Mouse (Mus musculus): ENCODE data around the gene Myo1e. TPM values are rescaled to one million over a fixed set of nuclear protein-coding genes. Genes with fewer than 3 reads are reported as not detected.

Myo1e gene
- total RNA-seq, 2 experiments from 2014 or later = not detected

GRCm38 (mm10) chr9:70220461-70221170 lies 13.5 kb downstream of the Myo1e start:
- no peak for ATAC-seq (replicated peaks; ENCODE audit: poor library complexity)

DNA sequence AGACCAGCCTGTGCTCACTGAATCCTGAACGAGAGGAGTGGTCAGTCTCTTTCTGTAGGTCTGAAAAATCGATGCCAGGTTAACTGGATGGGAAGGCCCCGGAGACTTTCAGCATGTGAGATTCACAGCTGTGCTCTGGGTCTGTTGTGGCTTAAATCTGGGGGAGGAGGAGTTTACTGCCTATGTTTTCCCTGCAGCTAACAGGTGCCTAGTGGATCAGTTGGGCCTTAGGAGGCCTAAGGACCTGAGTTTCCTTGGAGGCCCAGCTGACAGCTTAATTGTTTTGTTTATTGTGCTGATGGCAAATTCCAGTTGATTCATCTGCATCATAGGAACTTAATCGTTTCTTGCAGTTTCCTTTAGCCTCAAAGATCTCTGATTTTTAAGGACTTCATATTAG lies 16.0 kb downstream of the Myo1e start:
- ATAC-seq (replicated peaks; ENCODE audit: poor library complexity) = no peak

- no peak for ATAC-seq (replicated peaks; ENCODE audit: poor library complexity)
These were observed 16.9 kb downstream of the Myo1e start for GRCm38 (mm10) chr9:70224046-70224445.

DNA sequence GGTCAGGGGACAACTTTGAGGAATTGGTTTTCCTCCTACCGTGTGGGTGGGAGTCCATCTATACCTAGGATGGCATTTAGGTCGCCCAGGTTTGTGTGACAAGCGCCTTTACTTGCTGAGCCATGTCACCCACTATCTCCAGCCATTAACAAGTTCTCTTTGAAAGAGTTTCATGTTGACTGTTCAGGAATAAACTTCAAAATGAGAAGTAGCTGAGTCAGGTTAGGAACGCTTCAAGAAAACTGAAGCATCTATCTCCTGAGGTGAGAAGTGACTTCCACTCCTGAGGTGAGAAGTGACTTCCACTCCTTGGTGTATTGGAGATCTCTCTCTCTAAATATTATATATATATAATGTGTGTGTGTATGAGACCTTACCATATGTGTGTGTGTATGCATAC lies 19.2 kb downstream of the Myo1e start:
- ATAC-seq (replicated peaks; ENCODE audit: poor library complexity) = no peak

DNA sequence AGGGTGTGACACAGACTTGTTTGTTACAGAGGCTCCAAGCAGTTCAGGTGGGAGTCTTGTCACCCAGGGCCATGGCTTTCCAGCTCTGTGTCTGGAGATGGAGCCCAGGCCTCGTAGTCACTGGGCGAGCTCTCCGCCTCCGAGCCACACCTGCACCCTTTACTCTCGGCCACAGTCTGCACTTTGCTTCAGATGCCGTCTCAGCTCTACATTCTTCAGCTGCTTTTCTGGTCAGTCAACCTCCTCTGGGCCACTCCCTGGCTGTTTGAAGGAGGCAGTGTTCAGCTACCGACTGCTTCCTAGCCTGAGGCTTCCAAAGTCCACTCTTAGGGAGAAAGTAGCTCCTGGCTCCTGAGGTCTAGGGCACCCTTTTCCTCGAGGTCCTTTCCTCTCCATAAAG lies 22.7 kb downstream of the Myo1e start:
- ATAC-seq (replicated peaks; ENCODE audit: poor library complexity) = no peak

- ATAC-seq (replicated peaks; ENCODE audit: poor library complexity) = no peak
These were observed 25.2 kb downstream of the Myo1e start for GRCm38 (mm10) chr9:70232044-70233010.

- ATAC-seq (replicated peaks; ENCODE audit: poor library complexity) = no peak
These were observed 30.0 kb downstream of the Myo1e start for GRCm38 (mm10) chr9:70237136-70237535.

DNA sequence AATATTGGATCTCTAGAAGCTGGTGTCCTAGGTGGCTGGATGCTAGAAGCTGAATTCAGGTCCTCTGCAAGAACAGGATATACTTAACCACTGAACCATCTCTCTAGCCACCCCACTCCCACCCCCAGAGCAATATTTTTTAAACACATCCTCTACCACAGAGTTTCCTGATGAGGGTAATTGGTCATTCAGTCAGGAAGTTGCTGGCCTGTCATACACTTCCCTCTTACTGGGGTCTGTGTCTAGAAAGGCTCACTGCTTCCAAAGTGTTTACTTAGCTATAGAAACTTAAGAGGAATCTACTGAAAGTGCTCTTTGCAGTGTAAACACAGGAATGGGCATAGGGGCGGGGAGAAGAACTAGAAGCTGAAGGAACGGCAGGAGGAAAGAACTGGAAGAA lies 30.4 kb downstream of the Myo1e start:
- ATAC-seq (replicated peaks; ENCODE audit: poor library complexity) = peak; percentile 68

GRCm38 (mm10) chr9:70238391-70238790 lies 31.2 kb downstream of the Myo1e start:
- ATAC-seq (replicated peaks; ENCODE audit: poor library complexity) = no peak

DNA sequence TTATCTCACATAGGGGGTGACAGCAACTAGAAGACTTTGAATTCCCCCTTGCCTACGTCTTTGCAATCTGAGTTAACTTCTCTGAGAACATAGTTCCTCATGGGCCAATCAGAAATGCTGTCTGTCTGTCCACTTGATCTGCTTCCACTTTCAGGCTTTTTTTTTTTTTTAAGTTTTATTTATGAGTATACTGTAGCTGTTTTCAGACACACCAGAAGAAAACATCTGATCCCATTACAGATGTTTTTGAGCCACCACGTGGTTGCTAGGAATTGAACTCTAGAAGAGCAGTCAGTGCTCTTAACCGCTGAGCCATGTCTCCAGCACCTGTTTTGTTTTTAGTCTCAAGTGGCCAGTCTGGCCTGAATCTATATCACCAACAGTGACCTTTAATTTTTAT lies 32.1 kb downstream of the Myo1e start:
- no peak for ATAC-seq (replicated peaks; ENCODE audit: poor library complexity)

- no peak for ATAC-seq (replicated peaks; ENCODE audit: poor library complexity)
These were observed 33.7 kb downstream of the Myo1e start for GRCm38 (mm10) chr9:70240703-70241410.

GRCm38 (mm10) chr9:70241411-70241961 lies 34.3 kb downstream of the Myo1e start:
- no peak for ATAC-seq (replicated peaks; ENCODE audit: poor library complexity)

- no peak for ATAC-seq (replicated peaks; ENCODE audit: poor library complexity)
These were observed 35.1 kb downstream of the Myo1e start for GRCm38 (mm10) chr9:70242112-70242862.

GRCm38 (mm10) chr9:70243241-70243640 lies 36.1 kb downstream of the Myo1e start:
- ATAC-seq (replicated peaks; ENCODE audit: poor library complexity) = no peak

DNA sequence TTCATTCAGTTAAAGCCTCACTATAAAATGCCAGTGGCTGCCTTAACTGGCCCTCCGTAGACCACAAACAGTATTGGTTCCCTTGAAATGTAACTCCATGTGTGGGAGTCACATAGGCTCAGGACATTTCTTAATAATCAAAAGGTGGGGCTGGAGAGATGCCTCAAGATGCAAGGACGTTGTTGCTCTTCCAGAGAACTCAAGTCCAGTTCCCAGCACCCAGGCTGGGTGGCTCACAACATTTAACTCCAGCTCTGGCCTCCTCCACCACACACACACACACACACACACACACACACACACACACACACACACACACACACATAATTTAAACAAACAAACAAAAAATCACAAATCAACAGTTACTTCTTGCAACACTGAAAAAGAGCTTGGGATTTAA lies 36.6 kb downstream of the Myo1e start:
- no peak for ATAC-seq (replicated peaks; ENCODE audit: poor library complexity)

DNA sequence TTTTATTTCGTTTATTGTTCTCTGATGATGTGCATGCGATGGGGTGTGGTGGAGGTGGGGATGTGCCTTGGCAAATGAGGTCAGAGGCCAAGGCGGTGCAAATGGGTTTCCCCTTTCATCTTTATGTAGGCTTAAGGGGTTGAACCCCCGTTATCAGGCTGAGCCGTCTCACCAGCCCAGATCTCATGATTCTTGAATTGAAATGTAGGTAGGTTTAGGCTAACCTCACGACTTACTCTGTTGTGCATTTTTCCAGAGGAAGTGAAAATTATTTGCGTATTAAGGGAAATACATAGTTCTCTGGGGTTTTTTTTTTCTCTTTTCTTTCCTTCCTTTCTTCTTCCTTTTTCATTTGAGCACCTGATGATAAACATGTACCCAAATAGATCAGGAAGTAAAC lies 37.0 kb downstream of the Myo1e start:
- ATAC-seq (replicated peaks; ENCODE audit: poor library complexity) = no peak

DNA sequence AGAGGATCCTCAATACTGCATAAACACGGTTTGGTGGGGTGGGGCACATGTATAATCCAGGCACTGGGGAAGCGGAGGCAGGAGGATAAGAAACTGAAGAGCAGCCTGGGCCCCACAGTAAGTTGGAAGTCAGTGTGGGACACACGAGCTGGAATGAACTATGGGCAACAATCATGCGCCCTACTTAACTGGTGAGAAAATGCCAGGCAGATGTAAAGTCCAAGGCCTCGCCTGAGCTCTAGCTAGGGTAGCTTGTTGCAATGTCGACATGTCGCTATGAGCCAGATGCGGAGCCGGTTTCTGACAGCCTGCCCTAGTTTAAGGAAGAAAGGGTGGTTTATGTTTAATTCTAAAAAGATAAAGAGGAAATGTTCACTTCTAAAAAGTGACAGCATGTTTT lies 37.9 kb downstream of the Myo1e start:
- ATAC-seq (replicated peaks; ENCODE audit: poor library complexity) = no peak

- ATAC-seq (replicated peaks; ENCODE audit: poor library complexity) = no peak
These were observed 39.3 kb downstream of the Myo1e start for GRCm38 (mm10) chr9:70246427-70246826.

GRCm38 (mm10) chr9:70248046-70248445 lies 40.9 kb downstream of the Myo1e start:
- ATAC-seq (replicated peaks; ENCODE audit: poor library complexity) = no peak

- ATAC-seq (replicated peaks; ENCODE audit: poor library complexity) = no peak
These were observed 41.7 kb downstream of the Myo1e start for GRCm38 (mm10) chr9:70248826-70249225.

All from megakaryocyte progenitor cell, adult 5-6 weeks (primary cell).